Mouse (Mus musculus): ENCODE data around the gene Gnaq.

DNA sequence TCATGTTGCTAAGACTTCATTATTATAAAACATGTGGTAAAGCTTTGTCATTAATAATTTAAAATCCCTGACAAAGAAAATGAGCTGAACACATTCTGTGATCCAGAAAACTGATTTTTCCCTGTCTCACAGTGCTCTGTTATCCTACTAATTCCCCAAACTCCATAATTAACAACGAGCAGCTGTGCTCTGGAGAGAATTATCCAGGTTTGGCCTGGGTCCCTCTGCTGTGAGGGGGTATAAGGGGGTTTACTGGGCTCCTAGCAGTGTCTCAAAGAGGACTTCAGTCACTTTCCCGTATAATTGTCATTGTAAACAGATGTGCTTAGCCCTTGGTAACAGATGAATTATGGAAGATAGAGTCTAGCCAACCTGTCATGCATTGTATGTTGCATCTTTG lies 105.9 kb downstream of the Gnaq start:
- TF ChIP-seq CTCF (IDR thresholded peaks at IDR 0.05; ENCODE audit: low read depth) = no peak
- no peak for TF ChIP-seq EP300 (optimal IDR thresholded peaks at IDR 0.05)
